Mouse (Mus musculus) urinary bladder, postnatal 14 days (tissue): ENCODE data around the gene Adgrg2.

ENCODE experiments used
- DNase-seq: peaks from one replicate; pipeline ENCODE4 v3.0.0; 2021; ENCODE audit warnings: low spot score

Gene Adgrg2

GRCm38 (mm10) chrX:160502048-160503041, 111.9 kb downstream of the Adgrg2 start, which contains the start of gene Phka2:
Gene Phka2 (plus strand): TSS chrX:160502166.
- peak; percentile 84 for DNase-seq

GRCm38 (mm10) chrX:160509046-160509445, 118.6 kb downstream of the Adgrg2 start:
- DNase-seq: peak; percentile 20

- DNase-seq: no peak
These were observed 119.7 kb downstream of the Adgrg2 start for GRCm38 (mm10) chrX:160510197-160510596.

DNA sequence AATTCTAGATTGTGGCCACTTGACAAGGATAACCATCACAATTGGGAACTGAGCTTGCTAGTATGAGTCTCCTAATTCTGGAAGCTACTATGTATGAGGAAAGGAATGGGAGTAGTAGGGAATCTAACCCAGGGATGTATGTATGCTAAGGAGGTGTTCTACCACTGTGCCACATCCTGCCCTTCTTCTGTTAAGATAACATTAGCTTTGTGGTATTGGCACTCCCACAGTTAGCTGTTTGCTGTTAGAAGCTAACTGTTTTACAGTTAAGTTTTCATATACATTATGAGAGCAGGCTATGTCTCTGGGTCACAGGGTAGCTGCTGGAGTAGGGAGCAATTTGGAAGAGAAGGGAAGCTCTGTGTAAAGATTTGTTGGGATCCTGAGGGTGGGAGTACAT, 125.5 kb downstream of the Adgrg2 start:
- no peak for DNase-seq

GRCm38 (mm10) chrX:160542772-160543171, 152.3 kb downstream of the Adgrg2 start:
- DNase-seq: peak; percentile 3
